11 mouse cellular contexts compared by ENCODE assay signal in genomic region chr5:21371920-21372319, GRCm38 (mm10). TPM values are rescaled to one million over a fixed set of nuclear protein-coding genes. Genes with fewer than 3 reads are reported as not detected.
DNase-seq lines count a peak whose midpoint lies in the region; ATAC-seq and TF ChIP-seq lines count a peak whose summit lies in the region.
"Had no signal": no experiment of that assay in that cellular context is flagged by ENCODE, and none has a peak within 500 bp of the region (broad histone marks: within the 10 kb centered on the region; RNA-seq: fewer than 3 reads in every experiment).

No protein-coding gene starts in this region.

- H3K36me3 ChIP-seq in liver, embryonic 11.5 days (ENCODE audit: control insufficient read depth, insufficient read depth, low read length): no peaks in the 10 kb centered on the region
- H3K36me3 ChIP-seq in forebrain, embryonic 11.5 days (ENCODE audit: control insufficient read depth, insufficient read depth, low read length): no peaks in the 10 kb centered on the region
- H3K36me3 ChIP-seq in intestine, embryonic 16.5 days (ENCODE audit: control insufficient read depth, insufficient read depth, low read length): no peaks in the 10 kb centered on the region
- H3K36me3 ChIP-seq in myocyte (ENCODE audit: control insufficient read depth, insufficient read depth): no peaks in the 10 kb centered on the region
- H3K36me3 ChIP-seq: G1E had no signal

- 50% methylated on average over 5 of the region's 5 CpGs for WGBS in liver, embryonic 11.5 days
- 36% methylated on average over 5 of the region's 5 CpGs for WGBS in forebrain, embryonic 11.5 days
- 48% methylated on average over 5 of the region's 5 CpGs for WGBS in intestine, embryonic 16.5 days

- no peak overlapping the region for H3K4me3 ChIP-seq in liver, embryonic 11.5 days (ENCODE audit: low read depth, low read length)
- no peak overlapping the region; the same call in 1 of the 2 replicates for H3K4me3 ChIP-seq in forebrain, embryonic 11.5 days (ENCODE audit: low read depth, low read length)
- peak overlapping the region; percentile 63; the same call in 1 of the 2 replicates for H3K4me3 ChIP-seq in intestine, embryonic 16.5 days (ENCODE audit: low read length)
- H3K4me3 ChIP-seq in myocyte: no peak overlapping the region

- H3K27ac ChIP-seq in liver, embryonic 11.5 days (ENCODE audit: low read depth, low read length): no peak overlapping the region
- H3K27ac ChIP-seq in forebrain, embryonic 11.5 days (ENCODE audit: low read depth, low read length): no peak overlapping the region
- no peak overlapping the region for H3K27ac ChIP-seq in intestine, embryonic 16.5 days (ENCODE audit: low read length)
- H3K27ac ChIP-seq: left cerebral cortex, adult 2 months had no signal

- TF ChIP-seq POLR2A in myocyte (IDR thresholded peaks at IDR 0.05; ENCODE audit: insufficient read length, low read depth): no peak

- no peak for DNase-seq in liver, embryonic 11.5 days (ENCODE audit: low spot score)
- DNase-seq in liver: no peak
- no peak for DNase-seq in forebrain, embryonic 11.5 days (ENCODE audit: low spot score)
- no peak for DNase-seq in cerebellum, adult 11 months
- DNase-seq in kidney, adult 11 months: no peak

- no peak overlapping the region for H3K9ac ChIP-seq in liver, embryonic 11.5 days (ENCODE audit: low read depth, low read length)
- H3K9ac ChIP-seq in forebrain, embryonic 11.5 days (ENCODE audit: low read length): no peak overlapping the region; the same call in 1 of the 2 replicates
- H3K9ac ChIP-seq in intestine, embryonic 16.5 days (ENCODE audit: low read depth, low read length): no peak overlapping the region; the same call in 1 of the 2 replicates

- no peaks in the 10 kb centered on the region for H3K4me1 ChIP-seq in liver, embryonic 11.5 days (replicated peaks; ENCODE audit: control insufficient read depth, insufficient read depth, low read length)
- 0 out of 2 replicates have a peak, but pooled peaks cover 3% of the 10 kb centered on the region for H3K4me1 ChIP-seq in forebrain, embryonic 11.5 days (replicated peaks; ENCODE audit: control insufficient read depth, insufficient read depth, low read length)
- peaks cover 8% of the 10 kb centered on the region for H3K4me1 ChIP-seq in intestine, embryonic 16.5 days (ENCODE audit: control insufficient read depth, insufficient read depth, low read length)

- H3K4me2 ChIP-seq in liver, embryonic 11.5 days: peak overlapping the region; percentile 64
- H3K4me2 ChIP-seq in forebrain, embryonic 11.5 days (ENCODE audit: low read depth, low read length, severe bottlenecking): peak overlapping the region; percentile 85; the same call in 1 of the 2 replicates
- H3K4me2 ChIP-seq in intestine, embryonic 16.5 days (ENCODE audit: low read depth, low read length): peak overlapping the region; percentile 99
- H3K4me2 ChIP-seq in myocyte (ENCODE audit: low read depth): peak overlapping the region; percentile 61

- ATAC-seq in liver, embryonic 11.5 days (replicated peaks; ENCODE audit: low FRiP score): no peak
- ATAC-seq in forebrain, embryonic 11.5 days (replicated peaks; ENCODE audit: low FRiP score): no peak
- 0 out of 2 replicates have a peak, but pooled peaks have one; percentile 2 for ATAC-seq in intestine, embryonic 16.5 days
- no peak for ATAC-seq in activated CD4-positive, CD25-positive, alpha-beta regulatory T cell, adult 4 months

- no peaks in the 10 kb centered on the region for H3K79me2 ChIP-seq in myocyte (ENCODE audit: control insufficient read depth, insufficient read depth)

- H3K27me3 ChIP-seq in liver, embryonic 11.5 days (replicated peaks; ENCODE audit: control insufficient read depth, insufficient read depth, low read length): peaks cover 7% of the 10 kb centered on the region; the same call in 1 of the 2 replicates
- no peaks in the 10 kb centered on the region for H3K27me3 ChIP-seq in forebrain, embryonic 11.5 days (ENCODE audit: control insufficient read depth, insufficient read depth, low read length)
- H3K27me3 ChIP-seq in intestine, embryonic 16.5 days (replicated peaks; ENCODE audit: control insufficient read depth, insufficient read depth, low read length): no peaks in the 10 kb centered on the region
- peaks cover 12% of the 10 kb centered on the region for H3K27me3 ChIP-seq in myocyte (ENCODE audit: control insufficient read depth, insufficient read depth, insufficient read length)

- H3ac ChIP-seq in myocyte (ENCODE audit: control insufficient read depth, insufficient read length): no peak overlapping the region

- no peaks in the 10 kb centered on the region for H3K9me3 ChIP-seq in liver, embryonic 11.5 days (ENCODE audit: control insufficient read depth, low read length)
- no peaks in the 10 kb centered on the region for H3K9me3 ChIP-seq in forebrain, embryonic 11.5 days (ENCODE audit: control insufficient read depth, low read length)
- no peaks in the 10 kb centered on the region for H3K9me3 ChIP-seq in intestine, embryonic 16.5 days (ENCODE audit: control insufficient read depth, low read length)
- H3K9me3 ChIP-seq: G1E had no signal

TF ChIP-seq in myocyte, 11 proteins besides CTCF, POLR2A, EP300 and RAD21:
- TF ChIP-seq TCF12 (IDR thresholded peaks at IDR 0.05; ENCODE audit: insufficient read depth, poor library complexity, severe bottlenecking) (no peak), POLR2AphosphoS2 (IDR thresholded peaks at IDR 0.05; ENCODE audit: insufficient read length, low read depth) (no peak), CEBPB (IDR thresholded peaks at IDR 0.05; ENCODE audit: insufficient read depth, poor library complexity, severe bottlenecking) (no peak), REST (IDR thresholded peaks at IDR 0.05; ENCODE audit: insufficient read depth, insufficient read length) (no peak), E2F4 (IDR thresholded peaks at IDR 0.05; ENCODE audit: insufficient read depth) (no peak)
TF ChIP-seq in myocyte: peak in this region for 0.

RNA-seq across cellular contexts. Expression of gene Fgl2, which starts 0.5 kb away (rescaled TPM):
- 1.9 and 2.2 TPM in 2 replicates for polyA plus RNA-seq in liver, embryonic 11.5 days (2014; fragmentation: Nextera tagmentation; extraction: Ambion mirVana)
- polyA plus RNA-seq in forebrain, embryonic 11.5 days (2014; fragmentation: Nextera tagmentation; extraction: Ambion mirVana): 1.2 and 1.6 TPM in 2 replicates
- polyA plus RNA-seq in intestine, embryonic 16.5 days (2015; fragmentation: Nextera tagmentation; extraction: Ambion mirVana): 8.4 and 9.8 TPM in 2 replicates
- polyA plus RNA-seq in myocyte (2012; fragmentation: generic; extraction: Trizol): 0.04 TPM
- polyA plus RNA-seq in activated CD4-positive, CD25-positive, alpha-beta regulatory T cell, adult 4 months (2017; shearing (Covaris generic)): 10 to 100 TPM; 27.5 to 28.0 TPM
- polyA plus RNA-seq: erythroblast, embryonic 14.5 days had no signal

RNA-seq across cellular contexts. Expression of gene Ccdc146, which starts 52.6 kb away (rescaled TPM):
- polyA plus RNA-seq in liver, embryonic 11.5 days (2014; fragmentation: Nextera tagmentation; extraction: Ambion mirVana): not detected in 2 replicates
- 0.36 TPM in 1 of 2 replicates, not detected in the other for polyA plus RNA-seq in forebrain, embryonic 11.5 days (2014; fragmentation: Nextera tagmentation; extraction: Ambion mirVana)
- polyA plus RNA-seq in intestine, embryonic 16.5 days (2015; fragmentation: Nextera tagmentation; extraction: Ambion mirVana): 0.13 and 0.36 TPM in 2 replicates
- polyA plus RNA-seq in myocyte (2012; fragmentation: generic; extraction: Trizol): not detected
- polyA plus RNA-seq in activated CD4-positive, CD25-positive, alpha-beta regulatory T cell, adult 4 months (2017; shearing (Covaris generic)): under 1 TPM; 0.60 to 0.61 TPM
- polyA plus RNA-seq: erythroblast, embryonic 14.5 days; G1E had no signal

RNA-seq across cellular contexts. Expression of gene Fam185a, which starts 52.8 kb away (rescaled TPM):
- 8.0 and 8.8 TPM in 2 replicates for polyA plus RNA-seq in liver, embryonic 11.5 days (2014; fragmentation: Nextera tagmentation; extraction: Ambion mirVana)
- 4.8 and 5.2 TPM in 2 replicates for polyA plus RNA-seq in forebrain, embryonic 11.5 days (2014; fragmentation: Nextera tagmentation; extraction: Ambion mirVana)
- polyA plus RNA-seq in intestine, embryonic 16.5 days (2015; fragmentation: Nextera tagmentation; extraction: Ambion mirVana): 8.9 and 9.1 TPM in 2 replicates
- 1.9 TPM for polyA plus RNA-seq in myocyte (2012; fragmentation: generic; extraction: Trizol)
- polyA plus RNA-seq in activated CD4-positive, CD25-positive, alpha-beta regulatory T cell, adult 4 months (2017; shearing (Covaris generic)): 1 to 10 TPM; 2.4 to 2.6 TPM
- polyA plus RNA-seq: erythroblast, embryonic 14.5 days had no signal
